Mouse (Mus musculus) neural tube, embryonic 11.5 days (tissue): ENCODE measurements around the gene BC003965. TPM values are rescaled to one million over a fixed set of nuclear protein-coding genes. Genes with fewer than 3 reads are reported as not detected.

ENCODE experiments used
- polyA plus RNA-seq: library from polyadenylated mRNA; unstranded; fragments of >200 nt; fragmentation: Nextera tagmentation; extraction: Ambion mirVana; gene quantifications from 2 replicates; pipeline ENCODE4 v1.2.1, GENCODE M21; 2014

Gene BC003965
- polyA plus RNA-seq, 1 experiment from 2014 or later, result 30.5 TPM

Other genes starting within 250 kb of the BC003965 start
- gene Mapk8ip3, start 247.6 kb upstream of the BC003965 start, polyA plus RNA-seq, result 47.8 and 57.5 TPM in 2 replicates
- 203 and 204 TPM in 2 replicates for gene Jpt2, start 223.9 kb upstream of the BC003965 start, polyA plus RNA-seq
- gene Cramp1l, start 168.8 kb upstream of the BC003965 start, polyA plus RNA-seq, result 11.9 and 12.6 TPM in 2 replicates
- 21.9 and 25.8 TPM in 2 replicates for gene Ift140, start 168.5 kb upstream of the BC003965 start, polyA plus RNA-seq
- 11.4 and 13.3 TPM in 2 replicates for gene Tmem204, start 101.0 kb upstream of the BC003965 start, polyA plus RNA-seq
- 29.9 and 31.8 TPM in 2 replicates for gene Telo2, start 68.6 kb upstream of the BC003965 start, polyA plus RNA-seq
- gene Ptx4, start 63.8 kb upstream of the BC003965 start, polyA plus RNA-seq, result not detected in 2 replicates
- 20.5 and 22.4 TPM in 2 replicates for gene Clcn7, start 51.2 kb upstream of the BC003965 start, polyA plus RNA-seq
- not detected in 2 replicates for gene Ccdc154, start 22.1 kb upstream of the BC003965 start, polyA plus RNA-seq
- not detected in 2 replicates for gene Gm38655, start 9.1 kb upstream of the BC003965 start, polyA plus RNA-seq
- gene Unkl, start 3.8 kb downstream of the BC003965 start, polyA plus RNA-seq, result 5.6 and 6.9 TPM in 2 replicates
- gene Gnptg, start 55.6 kb downstream of the BC003965 start, polyA plus RNA-seq, result 51.9 and 58.7 TPM in 2 replicates
- 59.8 and 63.6 TPM in 2 replicates for gene Tsr3, start 55.6 kb downstream of the BC003965 start, polyA plus RNA-seq
- gene Baiap3, start 71.8 kb downstream of the BC003965 start, polyA plus RNA-seq, result 1.4 and 1.8 TPM in 2 replicates
- gene Ube2i, start 90.1 kb downstream of the BC003965 start, polyA plus RNA-seq, result 774 and 803 TPM in 2 replicates
- 0.25 TPM in 1 of 2 replicates, not detected in the other for gene Prss34, start 113.8 kb downstream of the BC003965 start, polyA plus RNA-seq
- gene Prss28, start 124.1 kb downstream of the BC003965 start, polyA plus RNA-seq, result not detected in 2 replicates
- not detected in 2 replicates for gene Prss29, start 134.1 kb downstream of the BC003965 start, polyA plus RNA-seq
- not detected in 2 replicates for gene Tpsab1, start 161.0 kb downstream of the BC003965 start, polyA plus RNA-seq
- gene Tpsb2, start 181.8 kb downstream of the BC003965 start, polyA plus RNA-seq, result not detected in 2 replicates
- 0.37 and 0.46 TPM in 2 replicates for gene Tpsg1, start 184.7 kb downstream of the BC003965 start, polyA plus RNA-seq
- gene Cacna1h, start 249.2 kb downstream of the BC003965 start, polyA plus RNA-seq, result 9.7 and 13.3 TPM in 2 replicates